Mouse (Mus musculus): Measurements from ENCODE around the gene Krt83. TPM values are rescaled to one million over a fixed set of nuclear protein-coding genes. Genes with fewer than 3 reads are reported as not detected.

The Krt83 gene
- polyA plus RNA-seq (2015; fragmentation: Illumina TruSeq; extraction: RNeasy Lipid Tissue Mini Kit (QIAGEN cat#74804); ENCODE audit: insufficient read depth, low replicate concordance): not detected

DNA sequence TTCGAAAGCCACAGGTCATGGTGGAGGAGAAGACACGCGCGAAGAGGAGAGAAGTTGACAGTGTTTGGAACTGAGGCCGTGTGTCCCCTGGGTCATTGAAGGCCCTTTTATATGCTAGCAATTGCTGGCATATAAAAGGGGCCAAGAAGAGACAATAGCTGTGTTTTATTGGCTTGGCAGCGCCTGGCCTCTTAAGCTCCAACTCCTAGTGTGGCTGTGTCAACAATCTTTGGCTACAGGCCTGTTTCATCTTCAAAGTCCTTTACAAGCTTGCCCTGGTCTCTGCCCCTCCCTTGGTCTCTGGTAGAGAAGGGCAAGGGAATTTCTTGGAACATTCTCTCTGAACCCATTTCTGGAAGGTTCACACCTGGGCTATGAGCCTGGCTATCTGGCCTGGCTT is at the start of gene Krt83:
TSS of gene Krt83 (minus strand) at position 82 of the 400 bp plus-strand sequence.

DNA sequence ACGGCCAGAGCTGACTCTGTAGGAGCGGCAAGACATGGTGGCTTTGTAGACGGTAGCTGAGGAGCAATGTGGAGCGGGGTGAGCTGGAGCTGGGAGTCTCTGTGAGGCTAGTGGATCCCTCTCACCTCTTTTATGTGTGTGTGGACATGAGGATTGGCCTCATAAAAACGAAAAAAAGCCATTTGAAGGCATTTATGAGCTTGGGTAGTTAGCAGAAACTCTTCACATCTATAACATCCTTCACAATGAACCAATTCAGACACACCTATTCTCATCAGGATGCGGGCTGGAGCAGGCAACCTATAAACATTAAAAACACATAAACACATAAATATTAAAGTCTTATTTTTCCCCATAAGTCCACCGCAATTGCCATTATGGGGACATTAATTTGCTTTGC is 41.4 kb upstream of the Krt83 start, which contains the start of gene Krt84:
TSS of gene Krt84 (minus strand) at position 101 of the 400 bp plus-strand sequence.

DNA sequence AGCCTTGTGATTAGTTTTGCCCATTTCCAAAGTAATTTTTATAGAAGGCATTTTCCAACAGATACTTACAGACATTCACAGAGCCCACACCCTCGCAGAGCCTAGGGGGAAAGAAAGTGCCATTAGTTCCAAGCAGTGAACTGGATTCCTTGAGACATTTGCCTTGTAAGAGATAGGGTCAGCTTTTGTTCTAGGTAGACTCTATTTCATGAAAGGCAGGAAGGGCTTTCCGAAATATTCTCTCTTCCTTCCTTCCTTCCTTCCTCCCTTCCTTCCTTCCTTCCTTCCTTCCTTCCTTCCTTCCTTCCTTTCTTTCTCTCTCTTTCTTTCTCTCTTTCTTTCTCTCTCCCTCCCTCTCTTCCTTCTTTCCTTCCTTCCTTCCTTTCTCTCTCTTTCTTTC is 25.8 kb upstream of the Krt83 start, which contains the start of gene Gm49425:
TSS of gene Gm49425 (minus strand) at position 101 of the 400 bp plus-strand sequence.

DNA sequence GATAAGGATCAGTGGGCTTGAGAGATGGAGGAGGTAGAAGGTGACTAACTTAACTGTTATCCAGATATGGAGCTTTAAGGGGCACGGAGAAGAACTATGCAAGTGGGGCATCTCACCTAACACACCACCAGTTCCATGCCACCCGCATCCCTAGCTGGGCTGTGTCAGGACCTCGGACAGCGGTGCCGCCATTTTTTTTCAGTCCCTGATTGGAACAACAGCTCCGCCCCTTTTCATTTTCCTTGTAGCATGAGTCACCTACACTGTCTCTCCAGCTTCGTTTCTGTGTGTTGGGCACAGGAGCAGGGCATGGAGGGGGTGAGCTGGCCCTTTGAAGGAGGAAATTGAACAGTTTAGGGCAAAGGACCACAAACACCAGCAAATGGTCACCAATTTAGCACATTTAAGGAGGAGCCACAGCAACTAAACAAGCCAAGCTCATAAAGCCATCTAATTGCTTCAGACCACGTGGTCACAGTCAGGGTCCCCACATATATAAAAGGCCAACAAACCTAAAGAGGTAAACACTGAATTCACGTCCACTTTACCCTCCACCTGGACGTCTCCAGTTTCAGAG is 18.3 kb downstream of the Krt83 start, which contains the start of gene Krt86:
TSS of gene Krt86 (plus strand) at position 527 of the 577 bp plus-strand sequence.

DNA sequence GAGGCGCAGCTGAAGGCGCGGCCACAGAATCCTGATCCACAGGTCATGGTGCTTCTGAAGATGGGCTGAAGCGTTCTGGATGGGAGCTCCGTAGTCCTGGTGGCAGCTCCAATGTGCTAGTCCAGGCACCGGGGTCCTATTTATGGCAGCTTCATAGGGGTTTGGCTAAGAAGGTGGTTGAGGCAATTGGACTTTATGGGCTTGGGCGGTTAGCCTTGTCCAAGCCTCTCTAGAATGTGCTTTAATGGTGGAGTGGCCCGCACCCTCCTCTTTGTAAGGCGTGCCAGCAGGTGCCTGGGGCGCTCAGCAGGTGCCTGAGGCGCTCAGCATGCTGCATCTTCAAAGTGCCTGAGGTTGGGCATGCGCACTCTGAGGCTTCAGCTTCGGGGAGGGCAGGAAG is 27.7 kb downstream of the Krt83 start, which contains the start of gene Krt81:
TSS of gene Krt81 (minus strand) at position 101 of the 400 bp plus-strand sequence.

DNA sequence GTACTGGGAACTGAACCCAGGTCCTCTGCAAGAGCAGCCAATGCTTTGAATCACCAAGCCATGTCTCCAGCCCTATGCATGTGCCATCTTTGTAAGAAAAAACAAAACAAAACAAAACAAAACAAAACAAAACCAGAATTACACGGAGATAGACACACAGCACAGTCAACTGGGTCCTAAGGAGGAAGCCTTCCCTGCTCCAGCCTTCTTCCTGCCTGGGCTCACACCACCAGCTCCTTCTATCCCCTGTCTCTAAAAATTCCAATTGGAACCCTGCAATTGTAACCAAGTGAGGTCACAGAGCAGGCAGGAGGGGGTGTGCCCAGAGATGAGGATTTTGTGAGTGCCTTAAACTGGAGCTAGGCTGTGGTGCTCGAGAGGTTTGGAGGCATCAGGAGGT is 43.9 kb downstream of the Krt83 start, which contains the start of gene Krt88:
TSS of gene Krt88 (plus strand) at position 301 of the 400 bp plus-strand sequence.

DNA sequence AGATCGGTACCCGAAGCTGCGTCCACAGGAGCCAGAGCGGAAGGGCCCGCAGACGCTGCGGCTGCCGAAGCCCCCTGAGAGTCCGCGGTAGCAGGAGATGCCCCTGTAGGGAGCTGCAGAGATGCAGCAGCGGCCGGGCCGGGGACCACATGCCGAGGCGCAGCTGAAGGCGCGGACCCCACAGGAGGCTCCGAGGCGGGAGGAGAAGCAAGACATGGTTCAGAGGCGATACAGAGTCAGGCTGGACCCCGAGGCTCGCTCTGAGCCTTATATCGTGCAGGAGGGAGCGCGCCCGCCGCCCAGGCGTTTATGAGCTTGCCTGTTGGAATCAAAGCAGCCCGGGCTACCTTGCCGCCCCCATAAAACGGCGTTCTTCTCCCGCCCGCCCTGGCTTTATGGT is 52.8 kb downstream of the Krt83 start, which contains the start of gene Krt87:
TSS of gene Krt87 (minus strand) at position 250 of the 400 bp plus-strand sequence.

Other genes with a start within 250 kb of the Krt83 start
- 30.7 TPM for gene Nr4a1, start 237.2 kb downstream of the Krt83 start, polyA plus RNA-seq (2015; fragmentation: Illumina TruSeq; extraction: RNeasy Lipid Tissue Mini Kit (QIAGEN cat#74804); ENCODE audit: insufficient read depth, low replicate concordance)
- 6.4 TPM for gene Atg101, start 207.2 kb downstream of the Krt83 start, polyA plus RNA-seq (2015; fragmentation: Illumina TruSeq; extraction: RNeasy Lipid Tissue Mini Kit (QIAGEN cat#74804); ENCODE audit: insufficient read depth, low replicate concordance)
- gene 6030408B16Rik, start 198.3 kb downstream of the Krt83 start, polyA plus RNA-seq (2015; fragmentation: Illumina TruSeq; extraction: RNeasy Lipid Tissue Mini Kit (QIAGEN cat#74804); ENCODE audit: insufficient read depth, low replicate concordance): not detected
- gene Krt80, start 121.3 kb downstream of the Krt83 start, polyA plus RNA-seq (2015; fragmentation: Illumina TruSeq; extraction: RNeasy Lipid Tissue Mini Kit (QIAGEN cat#74804); ENCODE audit: insufficient read depth, low replicate concordance): 6.9 TPM
- 1.7 TPM for gene Krt7, start 80.5 kb downstream of the Krt83 start, polyA plus RNA-seq (2015; fragmentation: Illumina TruSeq; extraction: RNeasy Lipid Tissue Mini Kit (QIAGEN cat#74804); ENCODE audit: insufficient read depth, low replicate concordance)
- gene Krt87, start 52.7 kb downstream of the Krt83 start, polyA plus RNA-seq (2015; fragmentation: Illumina TruSeq; extraction: RNeasy Lipid Tissue Mini Kit (QIAGEN cat#74804); ENCODE audit: insufficient read depth, low replicate concordance): not detected
- gene Krt88, start 43.8 kb downstream of the Krt83 start, polyA plus RNA-seq (2015; fragmentation: Illumina TruSeq; extraction: RNeasy Lipid Tissue Mini Kit (QIAGEN cat#74804); ENCODE audit: insufficient read depth, low replicate concordance): not detected
- gene Krt81, start 27.8 kb downstream of the Krt83 start, polyA plus RNA-seq (2015; fragmentation: Illumina TruSeq; extraction: RNeasy Lipid Tissue Mini Kit (QIAGEN cat#74804); ENCODE audit: insufficient read depth, low replicate concordance): not detected
- not detected for gene Krt86, start 18.0 kb downstream of the Krt83 start, polyA plus RNA-seq (2015; fragmentation: Illumina TruSeq; extraction: RNeasy Lipid Tissue Mini Kit (QIAGEN cat#74804); ENCODE audit: insufficient read depth, low replicate concordance)
- gene Gm49425, start 25.7 kb upstream of the Krt83 start, polyA plus RNA-seq (2015; fragmentation: Illumina TruSeq; extraction: RNeasy Lipid Tissue Mini Kit (QIAGEN cat#74804); ENCODE audit: insufficient read depth, low replicate concordance): not detected
- gene Krt84, start 41.3 kb upstream of the Krt83 start, polyA plus RNA-seq (2015; fragmentation: Illumina TruSeq; extraction: RNeasy Lipid Tissue Mini Kit (QIAGEN cat#74804); ENCODE audit: insufficient read depth, low replicate concordance): not detected
- not detected for gene Krt82, start 59.2 kb upstream of the Krt83 start, polyA plus RNA-seq (2015; fragmentation: Illumina TruSeq; extraction: RNeasy Lipid Tissue Mini Kit (QIAGEN cat#74804); ENCODE audit: insufficient read depth, low replicate concordance)
- not detected for gene Krt90, start 71.4 kb upstream of the Krt83 start, polyA plus RNA-seq (2015; fragmentation: Illumina TruSeq; extraction: RNeasy Lipid Tissue Mini Kit (QIAGEN cat#74804); ENCODE audit: insufficient read depth, low replicate concordance)
- gene Krt75, start 82.4 kb upstream of the Krt83 start, polyA plus RNA-seq (2015; fragmentation: Illumina TruSeq; extraction: RNeasy Lipid Tissue Mini Kit (QIAGEN cat#74804); ENCODE audit: insufficient read depth, low replicate concordance): not detected
- gene Gm5414, start 136.7 kb upstream of the Krt83 start, polyA plus RNA-seq (2015; fragmentation: Illumina TruSeq; extraction: RNeasy Lipid Tissue Mini Kit (QIAGEN cat#74804); ENCODE audit: insufficient read depth, low replicate concordance): not detected
- not detected for gene Gm5478, start 155.9 kb upstream of the Krt83 start, polyA plus RNA-seq (2015; fragmentation: Illumina TruSeq; extraction: RNeasy Lipid Tissue Mini Kit (QIAGEN cat#74804); ENCODE audit: insufficient read depth, low replicate concordance)
- not detected for gene Krt6b, start 188.8 kb upstream of the Krt83 start, polyA plus RNA-seq (2015; fragmentation: Illumina TruSeq; extraction: RNeasy Lipid Tissue Mini Kit (QIAGEN cat#74804); ENCODE audit: insufficient read depth, low replicate concordance)
- gene Krt6a, start 202.8 kb upstream of the Krt83 start, polyA plus RNA-seq (2015; fragmentation: Illumina TruSeq; extraction: RNeasy Lipid Tissue Mini Kit (QIAGEN cat#74804); ENCODE audit: insufficient read depth, low replicate concordance): not detected
- gene Krt5, start 221.4 kb upstream of the Krt83 start, polyA plus RNA-seq (2015; fragmentation: Illumina TruSeq; extraction: RNeasy Lipid Tissue Mini Kit (QIAGEN cat#74804); ENCODE audit: insufficient read depth, low replicate concordance): not detected

Measured in spleen, adult 10 weeks (tissue).